Mouse (Mus musculus) E14TG2a.4 (cell line): Measurements from ENCODE around the gene Cog4.

ENCODE experiments used
- CTCF ChIP-seq: conservative IDR thresholded peaks from 2 replicates; pipeline ENCODE4 v1.5.1; 2014; ENCODE audit warnings: low read length
- POU5F1 ChIP-seq: IDR thresholded peaks from 2 replicates; pipeline ENCODE4 v1.6.1; 2014; ENCODE audit warnings: low read length, borderline replicate concordance

DNA sequence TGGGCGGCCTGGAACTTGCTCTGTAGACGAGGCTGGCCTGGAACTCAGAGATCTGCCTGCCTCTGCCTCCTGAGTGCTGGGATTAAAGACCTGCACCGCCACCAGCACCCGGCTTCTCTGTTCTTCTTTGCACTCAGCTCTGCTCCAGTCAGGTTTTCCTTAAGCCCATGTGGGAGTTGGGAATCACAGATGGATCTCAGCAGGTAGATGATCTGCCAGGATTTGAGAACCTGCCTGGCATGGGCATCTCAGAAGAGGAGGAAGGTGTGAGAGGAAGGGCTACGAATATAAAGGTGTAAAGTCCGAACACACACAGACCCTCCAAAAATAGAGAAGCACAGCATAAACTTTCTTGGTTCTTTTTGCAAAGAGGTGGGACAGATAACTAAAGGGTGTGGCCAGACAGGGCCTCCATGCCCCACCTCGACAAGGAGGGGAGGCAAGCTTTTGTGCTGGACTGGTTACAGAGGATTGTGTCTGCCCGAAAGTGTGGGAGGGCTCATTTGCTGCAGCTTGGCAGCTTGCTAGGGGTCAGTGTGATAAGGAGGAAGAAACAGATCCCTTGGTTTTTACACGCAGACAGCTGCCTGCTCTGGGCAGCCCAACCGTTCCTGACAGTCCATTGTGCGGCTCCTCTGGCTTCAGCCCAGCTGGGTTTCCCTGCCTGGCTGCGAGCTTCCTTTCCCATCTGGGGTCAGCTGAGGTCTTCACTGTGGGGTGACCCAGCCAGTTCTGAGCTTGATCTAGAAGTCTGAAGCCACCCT, 85.0 kb downstream of the Cog4 start:
- TF ChIP-seq POU5F1: no peak
- TF ChIP-seq CTCF: no peak
